Comparison of ENCODE assay signal across 17 mouse cellular contexts in the genomic region with DNA sequence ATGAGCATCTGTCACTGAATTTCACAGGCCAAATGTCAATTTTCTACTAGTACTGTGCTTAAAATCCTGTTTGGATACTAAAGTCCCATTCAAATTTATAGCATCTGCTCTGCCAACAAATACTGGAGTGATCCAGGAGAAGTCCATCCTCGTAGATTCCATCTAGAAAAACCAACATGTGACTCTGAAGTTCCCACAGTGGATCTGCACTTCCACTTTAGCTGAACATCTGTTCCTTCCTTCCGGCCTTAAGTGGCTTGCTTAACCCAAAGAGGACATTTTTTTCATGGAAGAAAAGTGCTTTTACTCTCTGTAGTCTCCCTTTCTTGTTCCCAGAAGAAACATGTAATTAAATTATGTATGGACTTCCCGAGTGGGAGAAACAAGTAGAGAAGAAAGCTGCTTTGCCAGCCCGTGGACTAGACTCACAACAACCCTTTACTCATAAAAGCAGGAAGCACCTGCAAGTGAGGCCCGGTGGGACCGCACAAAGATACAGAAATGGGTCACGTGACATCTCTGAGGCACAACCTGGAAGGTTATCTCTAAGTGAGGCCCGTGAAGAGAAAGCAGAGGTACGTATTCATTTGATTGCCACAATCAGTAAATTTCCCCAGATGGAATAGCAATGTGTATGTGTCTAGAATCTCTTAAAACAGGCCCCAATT. TPM values are rescaled to one million over a fixed set of nuclear protein-coding genes. Genes with fewer than 3 reads are reported as not detected.
DNase-seq lines count a peak whose midpoint lies in the region; ATAC-seq and TF ChIP-seq lines count a peak whose summit lies in the region.
"Had no signal": no experiment of that assay in that cellular context is flagged by ENCODE, and none has a peak within 500 bp of the region (broad histone marks: within the 10 kb centered on the region; RNA-seq: fewer than 3 reads in every experiment).

No protein-coding gene starts in this region.

- no peak for ATAC-seq in embryonic facial prominence, embryonic 14.5 days (ENCODE audit: low read depth)
- ATAC-seq: activated CD4-positive, CD25-positive, alpha-beta regulatory T cell, adult 4 months had no signal

- peak; percentile 10 for DNase-seq in embryonic facial prominence, embryonic 14.5 days (ENCODE audit: low spot score)
- DNase-seq in embryonic facial prominence, embryonic 10.5 days (ENCODE audit: low spot score), result no peak
- DNase-seq in CD4-positive helper T cell, adult 2 months (ENCODE audit: low read depth, low spot score), result peak; percentile 30
- DNase-seq in induced T-regulatory cell, adult 2 months (ENCODE audit: low read depth), result peak; percentile 26
- DNase-seq in splenic B cell, adult 2 months (ENCODE audit: low read depth, low spot score), result peak; percentile 74
- no peak for DNase-seq in urinary bladder, adult 18-20 months (ENCODE audit: low spot score in 2 of 2)
- no peak for DNase-seq in gastrocnemius, postnatal 14 days
- DNase-seq in layer of hippocampus, adult 2 months (ENCODE audit: low spot score in 2 of 2), result no peak
- DNase-seq: cerebellum, adult 9-10 months; layer of hippocampus, adult 9-11 months; lung, adult 18-20 months had no signal

- 78% methylated on average over 9 of the region's 9 CpGs for WGBS in embryonic facial prominence, embryonic 14.5 days
- WGBS in embryonic facial prominence, embryonic 10.5 days, result 89% methylated on average over 9 of the region's 9 CpGs

- no peak for TF ChIP-seq CTCF in layer of hippocampus, adult 2 months (conservative IDR thresholded peaks at IDR 0.05)

- H3K27me3 ChIP-seq in embryonic facial prominence, embryonic 14.5 days (replicated peaks; ENCODE audit: control insufficient read depth, insufficient read depth, low read length), result no peaks in the 10 kb centered on the region
- no peaks in the 10 kb centered on the region for H3K27me3 ChIP-seq in embryonic facial prominence, embryonic 10.5 days (replicated peaks; ENCODE audit: low read depth, poor library complexity, severe bottlenecking)
- no peaks in the 10 kb centered on the region for H3K27me3 ChIP-seq in splenic B cell, adult 2 months (ENCODE audit: control insufficient read depth, insufficient read depth, low read length, poor library complexity, severe bottlenecking)
- H3K27me3 ChIP-seq: heart, embryonic 12.5 days; hindbrain, embryonic 15.5 days; kidney, embryonic 15.5 days; limb, embryonic 12.5 days; megakaryocyte, embryonic 14.5 days had no signal

- H3K9ac ChIP-seq in embryonic facial prominence, embryonic 14.5 days (ENCODE audit: low read depth, low read length), result no peak overlapping the region
- H3K9ac ChIP-seq: heart, embryonic 12.5 days; hindbrain, embryonic 15.5 days; kidney, embryonic 15.5 days; limb, embryonic 12.5 days had no signal

- peaks cover 16% of the 10 kb centered on the region; the same call in 1 of the 2 replicates for H3K36me3 ChIP-seq in embryonic facial prominence, embryonic 14.5 days (ENCODE audit: control insufficient read depth, insufficient read depth, low read length)
- H3K36me3 ChIP-seq in embryonic facial prominence, embryonic 10.5 days (replicated peaks), result peaks cover 55% of the 10 kb centered on the region
- no peaks in the 10 kb centered on the region for H3K36me3 ChIP-seq in splenic B cell, adult 2 months (ENCODE audit: control insufficient read depth, insufficient read depth, low read length, poor library complexity, severe bottlenecking)

- no peak overlapping the region for H3K4me2 ChIP-seq in embryonic facial prominence, embryonic 14.5 days (ENCODE audit: low read depth, low read length)
- H3K4me2 ChIP-seq: heart, embryonic 12.5 days; hindbrain, embryonic 15.5 days; kidney, embryonic 15.5 days; limb, embryonic 12.5 days had no signal

- no peaks in the 10 kb centered on the region for H3K4me1 ChIP-seq in embryonic facial prominence, embryonic 14.5 days (ENCODE audit: control insufficient read depth, insufficient read depth, low read length)
- H3K4me1 ChIP-seq in embryonic facial prominence, embryonic 10.5 days, result no peaks in the 10 kb centered on the region
- H3K4me1 ChIP-seq: heart, embryonic 12.5 days; hindbrain, embryonic 15.5 days had no signal

- no peaks in the 10 kb centered on the region for H3K9me3 ChIP-seq in embryonic facial prominence, embryonic 14.5 days (ENCODE audit: control insufficient read depth, low read length)
- H3K9me3 ChIP-seq in embryonic facial prominence, embryonic 10.5 days, result no peaks in the 10 kb centered on the region
- H3K9me3 ChIP-seq: hindbrain, embryonic 15.5 days; kidney, embryonic 15.5 days; limb, embryonic 12.5 days; megakaryocyte, embryonic 14.5 days had no signal

- intact Hi-C loops in gastrocnemius, postnatal 14 days (cut with DNase I; ENCODE audit: low total_unique reads), result no loop called here

- no peak overlapping the region for H3K27ac ChIP-seq in embryonic facial prominence, embryonic 14.5 days (replicated peaks; ENCODE audit: low read depth, low read length)
- no peak overlapping the region for H3K27ac ChIP-seq in embryonic facial prominence, embryonic 10.5 days (replicated peaks)
- H3K27ac ChIP-seq in layer of hippocampus, adult 2 months, result no peak overlapping the region
- H3K27ac ChIP-seq: hindbrain, embryonic 15.5 days; kidney, embryonic 15.5 days; limb, embryonic 12.5 days had no signal

- no peak overlapping the region for H3K4me3 ChIP-seq in embryonic facial prominence, embryonic 14.5 days (ENCODE audit: low read depth, low read length)
- no peak overlapping the region for H3K4me3 ChIP-seq in embryonic facial prominence, embryonic 10.5 days
- H3K4me3 ChIP-seq in layer of hippocampus, adult 2 months, result no peak overlapping the region
- H3K4me3 ChIP-seq: heart, embryonic 12.5 days; hindbrain, embryonic 15.5 days; kidney, embryonic 15.5 days; limb, embryonic 12.5 days; megakaryocyte, embryonic 14.5 days had no signal

RNA-seq across cellular contexts. Expression of a gene that starts 18.8 kb away (rescaled TPM):
- 29.0 and 31.4 TPM in 2 replicates for polyA plus RNA-seq in embryonic facial prominence, embryonic 14.5 days (2014; fragmentation: Nextera tagmentation; extraction: Ambion mirVana)
- polyA plus RNA-seq in embryonic facial prominence, embryonic 10.5 days (2016; fragmentation: Nextera tagmentation; extraction: Ambion mirVana), result 19.1 and 19.3 TPM in 2 replicates
- 10 to 100 TPM; 19.2 to 24.1 TPM for total RNA-seq in gastrocnemius, postnatal 14 days (2021)
- 10 to 100 TPM; 58.0 to 61.0 TPM for total RNA-seq in layer of hippocampus, adult 2 months (2021)

Comparison
In these comparisons a context has a peak if more than half of its experiments do, and no peak if none do; other contexts are left out.
1. DNase-seq: peak in embryonic facial prominence, embryonic 14.5 days (single experiment), CD4-positive helper T cell, adult 2 months (single experiment), induced T-regulatory cell, adult 2 months (single experiment) and splenic B cell, adult 2 months (single experiment); none in embryonic facial prominence, embryonic 10.5 days (single experiment), urinary bladder, adult 18-20 months (0 of 2), gastrocnemius, postnatal 14 days (single experiment) and layer of hippocampus, adult 2 months (0 of 2).